Mouse (Mus musculus) midbrain, embryonic 10.5 days (tissue): ENCODE measurements around the gene Irf9. TPM values are rescaled to one million over a fixed set of nuclear protein-coding genes. Genes with fewer than 3 reads are reported as not detected.
A peak's percentile ranks its signal among the peaks of the same experiment; 100 is the strongest.

ENCODE experiments used
- DNase-seq: peaks from one replicate; pipeline ENCODE4 v3.0.0-alpha.2; 2017; ENCODE audit warnings: low spot score
- H3K27ac ChIP-seq: fragments of 300-500 bp; sonication (generic); replicated peaks from 2 replicates; pipeline ENCODE4 v1.5.1; 2016; ENCODE audit warnings: mild to moderate bottlenecking
- H3K27me3 ChIP-seq: fragments of 300-500 bp; sonication (generic); 2 replicates; pipeline ENCODE4 v1.6.1; 2016; ENCODE audit warnings: low read depth, mild to moderate bottlenecking; ENCODE audit not compliant: poor library complexity, severe bottlenecking
- H3K36me3 ChIP-seq: fragments of 300-500 bp; sonication (generic); 2 replicates; pipeline ENCODE4 v1.6.1; 2016; ENCODE audit warnings: mild to moderate bottlenecking, moderate library complexity
- H3K4me1 ChIP-seq: fragments of 300-500 bp; sonication (generic); 2 replicates; pipeline ENCODE4 v1.6.1; 2016
- H3K4me3 ChIP-seq: fragments of 300-500 bp; sonication (generic); 2 replicates; pipeline ENCODE4 v1.5.1; 2016; ENCODE audit warnings: mild to moderate bottlenecking, moderate library complexity
- H3K9me3 ChIP-seq: fragments of 300-500 bp; sonication (generic); replicated peaks from 2 replicates; pipeline ENCODE4 v1.6.1; 2016; ENCODE audit warnings: mild to moderate bottlenecking
- WGBS: fragments of 180-500 bp; shearing (Covaris S2); methylation state at CpG from one replicate; pipeline ENCODE4 v1.1.7; 2016; 5-methylcytosine and 5-hydroxymethylcytosine counted together
- polyA plus RNA-seq: library from polyadenylated mRNA; unstranded; fragments of >200 nt; fragmentation: Nextera tagmentation; extraction: Ambion mirVana; gene quantifications from 2 replicates; pipeline ENCODE4 v1.2.1, GENCODE M21; 2016

Gene Irf9
- polyA plus RNA-seq, 1 experiment from 2014 or later, result 6.5 TPM

DNA sequence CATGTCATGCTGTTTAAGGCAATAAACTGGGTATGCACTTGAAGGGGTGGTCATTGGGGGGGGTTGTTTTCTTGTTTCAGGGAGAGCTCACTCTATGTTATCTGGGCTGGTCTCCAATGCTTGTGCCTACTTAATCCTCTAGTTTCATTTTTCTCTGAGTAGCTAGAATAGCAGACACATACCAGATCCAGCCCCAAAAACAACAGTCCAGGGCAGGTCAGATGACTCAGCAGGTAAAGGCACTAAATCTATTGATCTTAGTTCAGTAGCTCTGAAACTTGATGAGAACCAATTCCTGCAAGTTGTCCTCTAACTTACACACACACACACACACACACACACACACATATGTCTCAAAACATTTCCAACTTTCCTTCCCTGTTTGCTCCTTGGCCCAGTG is 31.6 kb upstream of the Irf9 start:
- no peak for DNase-seq
- no peaks in the 10 kb centered on the region for H3K27me3 ChIP-seq
- no peaks in the 10 kb centered on the region for H3K9me3 ChIP-seq
- no peak overlapping the region for H3K27ac ChIP-seq
- H3K4me1 ChIP-seq, result 0 out of 2 replicates have a peak, but pooled peaks cover 4% of the 10 kb centered on the region
- no peak overlapping the region for H3K4me3 ChIP-seq
- H3K36me3 ChIP-seq, result peaks cover 34% of the 10 kb centered on the region

DNA sequence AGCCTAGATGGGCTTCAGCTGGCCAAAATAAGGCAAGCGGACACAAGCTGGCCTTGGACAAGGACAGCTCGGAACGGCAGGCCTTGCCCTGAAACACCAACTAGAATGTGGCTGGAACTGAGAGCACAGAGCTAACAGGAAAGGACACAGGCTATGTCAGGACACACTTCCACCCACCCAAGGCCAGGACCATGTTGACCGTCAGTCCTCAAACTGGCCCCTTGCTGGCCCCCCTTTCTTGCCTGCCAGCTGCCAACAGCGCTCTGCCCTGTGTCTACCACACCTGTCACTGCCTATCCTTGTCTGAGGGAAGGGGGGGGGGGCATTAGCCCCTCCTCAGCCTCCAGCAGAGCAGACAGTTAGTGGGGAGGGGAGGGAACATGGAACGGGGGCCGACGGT is 28.1 kb upstream of the Irf9 start, which contains the start of gene Fitm1:
Gene Fitm1 (plus strand): TSS at position 316 of the 400 bp plus-strand sequence.
- 0 out of 2 replicates have a peak within 1 kb of the TSS, but pooled peaks have one; percentile 33 for H3K27ac ChIP-seq
- DNase-seq, result no peak
- no peak within 1 kb of the TSS for H3K4me3 ChIP-seq
- peaks cover 20% of the 10 kb centered on the region for H3K4me1 ChIP-seq
- no peaks in the 10 kb centered on the region for H3K27me3 ChIP-seq
- peaks cover 7% of the 10 kb centered on the region for H3K36me3 ChIP-seq
- H3K9me3 ChIP-seq, result no peaks in the 10 kb centered on the region
- WGBS, result 82% methylated on average over 8 of the region's 8 CpGs

DNA sequence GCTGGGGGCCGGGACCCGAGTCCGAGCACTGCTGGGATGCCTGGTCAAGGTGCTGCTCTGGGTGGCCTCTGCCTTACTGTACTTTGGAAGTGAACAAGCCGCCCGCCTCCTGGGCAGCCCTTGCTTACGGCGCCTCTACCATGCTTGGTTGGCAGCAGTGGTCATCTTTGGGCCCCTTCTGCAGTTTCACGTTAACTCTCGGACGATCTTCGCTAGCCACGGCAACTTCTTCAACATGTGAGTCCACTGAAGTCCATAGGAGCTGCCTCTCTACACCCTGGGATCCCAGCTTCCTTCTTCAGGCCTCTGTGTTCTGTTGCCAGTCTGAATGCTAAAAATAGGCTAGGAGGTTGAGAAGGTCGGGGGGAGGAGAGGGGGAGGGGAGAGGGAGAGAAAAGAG is 27.7 kb upstream of the Irf9 start:
- no peak for DNase-seq
- Histone ChIP-seq H3K4me3 (no peak overlapping the region), H3K27ac (0 out of 2 replicates have a peak overlapping the region, but pooled peaks have one; percentile 28), H3K27me3 (no peaks in the 10 kb centered on the region), H3K4me1 (peaks cover 20% of the 10 kb centered on the region), H3K9me3 (no peaks in the 10 kb centered on the region), H3K36me3 (peaks cover 12% of the 10 kb centered on the region)
- 84% methylated on average over 13 of the region's 13 CpGs for WGBS

DNA sequence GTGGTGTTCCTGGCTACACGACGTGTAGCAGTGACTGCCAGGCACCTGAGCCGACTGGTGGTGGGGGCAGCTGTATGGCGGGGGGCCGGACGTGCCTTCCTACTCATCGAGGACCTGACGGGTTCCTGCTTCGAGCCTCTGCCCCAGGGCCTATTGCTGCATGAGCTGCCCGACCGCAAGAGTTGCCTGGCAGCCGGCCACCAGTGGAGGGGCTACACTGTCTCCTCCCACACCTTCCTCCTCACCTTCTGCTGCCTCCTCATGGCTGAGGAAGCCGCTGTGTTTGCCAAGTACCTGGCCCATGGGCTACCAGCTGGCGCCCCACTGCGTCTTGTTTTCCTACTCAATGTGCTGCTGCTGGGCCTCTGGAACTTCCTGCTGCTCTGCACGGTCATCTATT is 27.0 kb upstream of the Irf9 start:
- Histone ChIP-seq H3K9me3 (no peaks in the 10 kb centered on the region), H3K36me3 (peaks cover 18% of the 10 kb centered on the region), H3K4me3 (no peak overlapping the region), H3K27ac (0 out of 2 replicates have a peak overlapping the region, but pooled peaks have one; percentile 33), H3K4me1 (peaks cover 20% of the 10 kb centered on the region), H3K27me3 (no peaks in the 10 kb centered on the region)
- DNase-seq, result no peak
- 87% methylated on average over 16 of the region's 16 CpGs for WGBS

DNA sequence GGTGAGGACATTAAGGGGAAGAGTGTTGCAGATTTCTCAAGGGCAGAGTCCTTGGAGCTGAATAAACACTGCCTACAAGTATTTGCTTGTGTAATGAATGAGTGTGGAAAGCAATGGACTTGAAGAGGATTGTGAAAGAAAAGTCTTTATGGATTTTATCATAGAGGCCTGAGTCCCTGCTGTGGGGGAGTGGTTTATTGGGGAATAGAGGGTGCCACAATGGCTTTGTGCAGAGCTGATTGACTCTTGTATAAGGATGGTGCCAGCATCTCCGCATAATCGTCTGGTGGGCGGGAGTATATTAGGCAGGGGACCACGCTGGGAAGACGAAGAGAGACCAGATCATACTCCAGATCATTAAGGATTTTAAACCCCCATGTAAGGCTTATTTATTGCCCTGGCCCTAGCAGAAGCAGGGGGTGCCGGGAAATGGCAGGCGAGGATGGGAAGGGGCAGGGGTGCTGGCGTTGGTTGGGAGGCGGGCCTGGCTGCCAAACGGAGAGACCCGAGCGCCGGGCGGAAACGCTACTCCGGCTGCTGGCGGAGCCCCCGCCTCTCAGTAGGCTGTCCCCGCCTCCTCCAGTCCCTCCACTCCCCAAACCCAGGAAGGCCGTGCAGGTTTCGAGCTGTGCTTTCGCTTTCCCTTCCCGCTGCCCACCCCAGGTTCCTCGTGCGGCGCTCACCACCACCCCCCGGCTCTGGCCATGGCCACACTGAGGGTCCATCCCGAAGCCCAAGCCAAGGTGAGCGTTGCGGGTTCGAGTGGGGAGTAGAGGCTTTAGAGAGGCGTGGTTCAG is 25.3 kb upstream of the Irf9 start, which contains the start of gene Psme1:
Gene Psme1 (plus strand): TSS at position 253 of the 797 bp plus-strand sequence.
- peak within 1 kb of the TSS; percentile 87 for H3K27ac ChIP-seq
- WGBS, result 1% methylated on average over 32 of the region's 32 CpGs
- peak; percentile 82 for DNase-seq

DNA sequence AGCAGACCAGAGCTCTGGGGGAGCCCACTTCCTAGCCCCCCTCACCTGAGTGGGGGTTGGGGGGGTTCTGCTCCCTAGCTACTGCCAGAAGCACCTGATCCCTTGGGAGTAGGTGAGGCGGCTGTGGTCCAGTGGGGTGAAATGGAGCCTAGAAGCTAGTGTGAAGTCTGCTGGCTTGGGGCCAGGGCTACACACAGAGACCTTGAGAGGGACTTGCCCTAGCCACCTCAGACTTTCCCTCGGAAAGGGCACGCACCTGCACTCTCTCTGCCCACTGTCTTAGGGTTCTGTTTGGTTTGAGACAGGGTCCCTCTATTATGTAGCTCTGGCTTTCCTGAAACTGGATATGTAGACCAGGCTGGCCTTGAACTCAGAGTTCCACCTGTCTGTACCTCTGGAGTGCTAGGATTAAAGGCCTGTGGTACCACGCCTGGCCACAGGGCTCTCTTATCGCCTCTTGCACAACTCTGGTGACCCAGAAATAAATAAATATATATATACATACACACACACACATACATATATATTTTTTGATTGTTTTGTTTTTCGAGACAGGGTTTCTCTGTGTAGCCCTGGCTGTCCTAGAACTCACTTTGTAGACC is 24.6 kb upstream of the Irf9 start:
- DNase-seq, result no peak
- WGBS, result 31% methylated on average over 6 of the region's 6 CpGs
- peaks cover 5% of the 10 kb centered on the region for H3K27me3 ChIP-seq

More for the DNA sequence above, 25.3 kb upstream of the Irf9 start, which contains the start of gene Psme1:
- H3K4me1 ChIP-seq, result peaks cover 20% of the 10 kb centered on the region
- H3K27me3 ChIP-seq, result no peaks in the 10 kb centered on the region
- H3K36me3 ChIP-seq, result peaks cover 27% of the 10 kb centered on the region
- peak within 1 kb of the TSS; percentile 64 for H3K4me3 ChIP-seq
- H3K9me3 ChIP-seq, result no peaks in the 10 kb centered on the region

DNA sequence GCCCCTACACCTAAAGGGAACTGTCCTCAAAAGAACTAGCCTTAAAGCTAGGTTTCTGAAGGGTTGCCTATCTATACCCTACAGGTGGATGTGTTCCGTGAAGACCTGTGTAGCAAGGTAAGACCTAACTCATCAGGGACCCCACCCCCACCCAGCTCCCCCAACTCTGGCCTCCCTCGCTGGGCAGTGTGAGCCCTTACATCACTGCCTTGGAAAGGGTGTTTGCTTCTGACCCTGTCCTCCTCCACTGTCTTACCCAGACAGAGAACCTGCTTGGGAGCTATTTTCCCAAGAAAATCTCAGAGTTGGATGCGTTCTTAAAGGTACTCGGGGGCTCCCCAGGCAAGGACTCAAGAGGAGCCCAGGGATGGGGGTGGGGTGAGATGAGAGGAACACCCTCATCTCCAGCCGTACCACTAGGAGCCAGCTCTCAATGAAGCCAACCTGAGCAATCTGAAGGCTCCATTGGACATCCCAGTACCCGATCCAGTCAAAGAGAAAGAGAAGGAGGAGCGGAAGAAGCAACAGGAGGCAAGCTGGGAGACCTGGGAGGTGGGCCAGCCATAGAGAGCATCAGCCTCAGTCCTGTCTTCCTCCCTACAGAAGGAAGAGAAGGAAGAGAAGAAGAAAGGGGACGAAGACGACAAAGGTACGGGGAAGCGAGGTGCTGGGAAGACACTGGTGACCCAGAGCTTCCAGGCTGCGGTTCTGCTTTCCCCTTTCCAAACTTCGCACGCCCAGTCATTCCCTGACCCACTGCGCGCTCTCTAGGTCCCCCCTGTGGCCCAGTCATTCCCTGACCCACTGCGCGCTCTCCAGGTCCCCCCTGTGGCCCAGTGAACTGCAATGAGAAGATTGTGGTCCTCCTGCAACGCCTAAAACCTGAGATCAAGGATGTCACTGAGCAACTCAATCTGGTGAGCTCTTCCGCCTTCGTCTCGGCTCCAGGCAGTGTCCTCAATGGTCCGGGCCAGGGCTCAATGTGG is 23.6 kb upstream of the Irf9 start:
- no peak overlapping the region for H3K27ac ChIP-seq
- peaks cover 15% of the 10 kb centered on the region for H3K27me3 ChIP-seq
- WGBS, result 83% methylated on average over 23 of the region's 23 CpGs

More for the DNA sequence above, 24.6 kb upstream of the Irf9 start:
- peaks cover 20% of the 10 kb centered on the region for H3K4me1 ChIP-seq
- H3K36me3 ChIP-seq, result peaks cover 27% of the 10 kb centered on the region
- peak overlapping the region; percentile 87 for H3K27ac ChIP-seq
- peak overlapping the region; percentile 64 for H3K4me3 ChIP-seq
- H3K9me3 ChIP-seq, result no peaks in the 10 kb centered on the region

DNA sequence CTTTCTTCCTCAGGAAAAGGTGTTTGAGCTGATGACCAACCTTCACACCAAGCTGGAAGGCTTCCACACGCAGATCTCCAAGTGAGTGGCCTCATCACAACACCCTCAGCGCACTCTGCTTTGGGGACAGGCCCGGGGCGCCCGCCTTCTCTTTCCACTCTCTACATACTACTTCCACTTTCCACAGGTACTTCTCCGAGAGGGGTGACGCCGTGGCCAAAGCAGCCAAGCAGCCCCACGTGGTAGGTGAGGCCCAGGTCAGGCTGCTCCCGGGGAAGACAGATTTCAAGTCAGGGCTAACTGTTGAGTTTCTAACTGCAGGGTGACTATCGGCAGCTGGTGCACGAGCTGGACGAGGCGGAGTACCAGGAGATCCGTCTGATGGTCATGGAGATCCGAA is 22.6 kb upstream of the Irf9 start:
- DNase-seq, result no peak
- 96% methylated on average over 16 of the region's 16 CpGs for WGBS
- peaks cover 27% of the 10 kb centered on the region for H3K36me3 ChIP-seq
- peaks cover 17% of the 10 kb centered on the region for H3K27me3 ChIP-seq
- H3K27ac ChIP-seq, result no peak overlapping the region
- H3K4me1 ChIP-seq, result peaks cover 30% of the 10 kb centered on the region
- H3K9me3 ChIP-seq, result no peaks in the 10 kb centered on the region
- no peak overlapping the region for H3K4me3 ChIP-seq

More for the DNA sequence above, 23.6 kb upstream of the Irf9 start:
- Histone ChIP-seq H3K4me3 (no peak overlapping the region), H3K36me3 (peaks cover 27% of the 10 kb centered on the region), H3K4me1 (peaks cover 25% of the 10 kb centered on the region), H3K9me3 (no peaks in the 10 kb centered on the region)
- DNase-seq, result no peak

DNA sequence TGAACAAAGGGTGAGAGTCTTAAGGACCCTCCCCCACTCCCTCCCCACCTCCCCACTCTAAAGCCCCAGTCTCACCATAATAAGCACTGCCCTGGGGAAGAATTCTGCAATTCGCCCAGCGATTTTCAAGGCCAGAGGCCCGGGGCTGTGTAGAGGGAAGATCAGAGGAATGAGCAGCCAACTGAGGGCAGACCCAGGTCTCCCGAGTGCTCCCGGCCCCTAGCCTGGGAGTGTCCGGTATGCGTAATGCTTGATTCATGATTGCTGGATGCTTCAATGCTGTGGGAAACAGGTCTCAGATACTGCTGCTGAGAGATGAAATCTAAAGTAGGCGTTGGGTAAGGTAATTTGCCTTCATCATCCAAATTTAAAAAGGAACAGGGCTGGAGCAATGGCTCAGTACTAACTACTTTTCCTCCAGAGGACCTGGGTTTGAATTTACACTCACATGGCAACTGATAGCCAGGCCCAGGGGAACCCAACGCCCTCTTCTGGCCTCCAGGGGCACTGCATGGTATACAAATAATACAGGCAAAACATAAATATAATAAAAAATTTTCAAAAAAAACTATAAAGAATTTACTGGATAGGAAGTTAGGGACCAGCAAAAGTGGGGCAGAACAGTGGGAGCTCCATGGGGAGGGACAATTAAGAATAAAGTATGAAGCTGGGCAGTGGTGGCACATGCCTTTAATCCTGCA is 21.2 kb upstream of the Irf9 start:
- no peak overlapping the region for H3K27ac ChIP-seq
- H3K4me1 ChIP-seq, result peaks cover 30% of the 10 kb centered on the region
- H3K36me3 ChIP-seq, result peaks cover 31% of the 10 kb centered on the region
- WGBS, result 82% methylated on average over 9 of the region's 9 CpGs
- H3K9me3 ChIP-seq, result no peaks in the 10 kb centered on the region
- H3K4me3 ChIP-seq, result no peak overlapping the region
- peaks cover 17% of the 10 kb centered on the region for H3K27me3 ChIP-seq
- no peak for DNase-seq

DNA sequence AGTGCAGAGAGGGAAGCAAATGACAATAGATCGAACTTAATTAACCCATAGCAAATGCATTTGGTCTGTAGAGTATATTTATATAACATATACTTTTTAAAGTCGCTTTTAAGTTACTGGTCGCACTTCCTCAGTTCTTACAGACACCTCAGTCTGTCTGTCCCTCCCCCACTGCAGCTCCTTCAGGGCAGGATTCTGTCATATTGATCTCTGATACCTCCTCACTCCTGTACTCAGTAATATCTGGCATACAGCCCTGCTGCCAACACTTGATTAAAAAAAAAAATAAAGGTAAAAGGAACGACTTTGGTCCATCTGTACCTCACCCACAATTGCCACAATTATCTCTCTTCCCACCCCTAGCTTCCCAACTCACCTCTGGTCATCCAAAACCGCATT is 19.1 kb upstream of the Irf9 start:
- no peaks in the 10 kb centered on the region for H3K9me3 ChIP-seq
- H3K36me3 ChIP-seq, result peaks cover 52% of the 10 kb centered on the region
- peaks cover 15% of the 10 kb centered on the region for H3K4me1 ChIP-seq
- peak overlapping the region; percentile 79 for H3K27ac ChIP-seq
- 40% methylated on average over 5 of the region's 5 CpGs for WGBS
- no peak for DNase-seq
- peaks cover 17% of the 10 kb centered on the region for H3K27me3 ChIP-seq
- H3K4me3 ChIP-seq, result peak overlapping the region; percentile 68

DNA sequence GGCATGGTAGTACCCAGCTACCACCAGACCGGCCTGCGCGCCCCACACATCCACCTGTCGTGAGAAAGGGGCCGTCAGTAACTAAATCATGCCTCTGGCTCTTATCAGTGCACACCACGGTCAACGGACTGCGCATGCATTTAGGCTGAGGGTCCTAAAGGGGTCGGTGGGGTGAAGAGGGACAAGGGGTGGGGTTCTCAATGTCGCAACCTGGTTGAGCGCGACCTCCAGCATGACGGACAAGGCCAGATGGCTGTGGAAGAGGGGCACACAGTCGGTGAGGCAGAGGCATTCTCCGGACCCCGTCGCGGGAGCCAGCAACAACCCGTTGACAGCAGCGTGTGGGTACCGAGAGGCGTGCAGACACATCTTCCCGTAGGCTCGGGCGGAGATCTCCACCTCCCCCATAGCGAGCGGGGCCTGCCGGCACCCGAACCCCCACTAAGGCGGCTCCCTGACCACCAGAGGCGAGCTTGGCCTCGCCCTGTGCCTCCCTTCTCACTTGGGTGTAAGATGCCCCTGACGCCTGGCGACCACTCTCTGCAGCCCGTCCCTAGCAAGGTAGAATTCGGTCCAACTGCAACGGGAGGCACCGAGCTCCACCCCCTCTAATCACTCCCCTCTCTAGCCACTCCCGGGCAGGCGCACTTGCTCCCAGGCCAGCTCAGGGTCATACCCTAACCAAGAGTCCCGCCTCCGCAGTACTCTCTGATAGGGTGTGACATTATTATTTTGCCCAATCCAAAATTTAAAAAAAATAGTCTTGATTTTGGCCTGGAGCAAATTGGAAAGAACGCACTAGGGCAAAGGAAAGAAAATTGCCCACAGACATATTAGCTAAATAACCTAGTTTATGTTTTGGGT is 18.4 kb upstream of the Irf9 start, which contains the start of gene Emc9:
Gene Emc9 (minus strand): TSS at position 601 of the 864 bp plus-strand sequence.
- Histone ChIP-seq H3K27ac (peak within 1 kb of the TSS; percentile 79), H3K9me3 (no peaks in the 10 kb centered on the region), H3K4me1 (peaks cover 18% of the 10 kb centered on the region), H3K27me3 (peaks cover 17% of the 10 kb centered on the region), H3K4me3 (peak within 1 kb of the TSS; percentile 68), H3K36me3 (peaks cover 49% of the 10 kb centered on the region)
- WGBS, result 2% methylated on average over 43 of the region's 43 CpGs
- peak; percentile 69 for DNase-seq
